Mouse (Mus musculus) E14TG2a.4 (cell line): ENCODE results near the gene Adamtsl1.

Experiments
- H3K27me3 ChIP-seq: 2 replicates; pipeline ENCODE4 v1.6.1; 2014; ENCODE audit warnings: low read length, control low read depth; ENCODE audit not compliant: insufficient read depth
- H3K36me3 ChIP-seq: 2 replicates; pipeline ENCODE4 v1.6.1; 2014; ENCODE audit warnings: low read length, control low read depth; ENCODE audit not compliant: insufficient read depth
- H3K4me1 ChIP-seq: replicated peaks from 2 replicates; pipeline ENCODE4 v1.6.1; 2014; ENCODE audit warnings: low read depth, low read length, control low read depth
- H3K4me3 ChIP-seq: replicated peaks from 2 replicates; pipeline ENCODE4 v1.5.1; 2014; ENCODE audit warnings: mild to moderate bottlenecking, low read length
- H3K9me3 ChIP-seq: 2 replicates; pipeline ENCODE4 v1.6.1; 2014; ENCODE audit warnings: low read length, control low read depth
- CTCF ChIP-seq: conservative IDR thresholded peaks from 2 replicates; pipeline ENCODE4 v1.5.1; 2014; ENCODE audit warnings: low read length
- NANOG ChIP-seq: IDR thresholded peaks from 2 replicates; pipeline ENCODE4 v1.6.1; 2014; ENCODE audit warnings: borderline replicate concordance, low read length, mixed read lengths
- POU5F1 ChIP-seq: IDR thresholded peaks from 2 replicates; pipeline ENCODE4 v1.6.1; 2014; ENCODE audit warnings: low read length, borderline replicate concordance

Gene Adamtsl1

DNA sequence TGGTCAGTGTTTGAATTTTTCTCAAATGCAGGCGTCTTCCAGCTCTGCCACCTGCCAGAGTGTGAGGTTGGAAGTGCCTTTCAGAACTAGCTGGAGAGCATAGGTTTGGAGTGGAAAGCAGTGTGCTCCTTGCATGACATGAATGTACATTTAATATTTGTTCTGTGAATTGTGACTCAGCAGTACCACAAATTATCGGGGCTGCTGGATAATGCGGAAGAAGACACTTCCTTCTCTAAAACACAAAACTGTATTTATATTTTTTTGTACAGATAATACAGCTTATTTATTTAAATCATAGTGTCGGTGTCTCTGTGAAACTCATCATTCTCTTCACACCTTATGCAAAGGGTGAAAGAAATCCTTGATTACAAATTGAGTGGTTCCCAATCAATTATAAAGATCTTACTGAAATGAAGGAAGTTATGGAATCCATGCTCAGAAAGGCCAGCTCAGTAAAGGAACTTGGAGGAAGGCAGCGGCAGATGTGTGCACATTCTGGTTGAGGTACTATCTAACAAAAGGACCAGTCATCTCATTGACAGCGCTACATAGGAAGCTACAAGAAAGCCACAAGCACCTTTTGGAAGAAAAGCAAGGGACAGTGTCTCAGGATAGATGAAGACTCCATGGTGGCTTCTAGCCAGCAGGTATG, 914.2 kb downstream of the Adamtsl1 start:
- Histone ChIP-seq H3K36me3 (no peaks in the 10 kb centered on the region), H3K27me3 (no peaks in the 10 kb centered on the region), H3K9me3 (no peaks in the 10 kb centered on the region), H3K4me3 (no peak overlapping the region), H3K4me1 (0 out of 2 replicates have a peak, but pooled peaks cover 3% of the 10 kb centered on the region)
- no peak for TF ChIP-seq NANOG
- TF ChIP-seq POU5F1, result no peak
- no peak for TF ChIP-seq CTCF

DNA sequence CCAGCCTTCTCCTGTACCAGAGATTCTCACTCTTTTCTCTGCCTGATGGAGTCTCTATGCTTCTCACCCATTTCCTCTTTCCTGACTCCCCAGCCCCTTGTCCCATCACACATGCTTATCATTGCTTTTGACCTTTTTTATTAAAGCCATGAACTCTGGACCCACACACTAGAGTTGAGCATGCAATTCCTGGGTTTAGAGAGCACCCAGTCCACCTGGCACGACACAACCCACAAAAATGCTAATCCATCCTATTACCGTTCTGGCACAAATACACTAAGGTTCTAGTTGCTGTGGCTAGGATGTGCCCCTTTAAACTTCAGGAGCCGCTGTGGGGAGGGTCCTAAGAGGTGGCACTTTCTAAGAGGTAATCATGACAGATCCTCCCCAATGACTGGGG, 921.7 kb downstream of the Adamtsl1 start:
- Histone ChIP-seq H3K9me3 (0 out of 2 replicates have a peak, but pooled peaks cover 5% of the 10 kb centered on the region), H3K4me1 (no peaks in the 10 kb centered on the region), H3K4me3 (no peak overlapping the region), H3K36me3 (no peaks in the 10 kb centered on the region), H3K27me3 (no peaks in the 10 kb centered on the region)
- no peak for TF ChIP-seq NANOG

DNA sequence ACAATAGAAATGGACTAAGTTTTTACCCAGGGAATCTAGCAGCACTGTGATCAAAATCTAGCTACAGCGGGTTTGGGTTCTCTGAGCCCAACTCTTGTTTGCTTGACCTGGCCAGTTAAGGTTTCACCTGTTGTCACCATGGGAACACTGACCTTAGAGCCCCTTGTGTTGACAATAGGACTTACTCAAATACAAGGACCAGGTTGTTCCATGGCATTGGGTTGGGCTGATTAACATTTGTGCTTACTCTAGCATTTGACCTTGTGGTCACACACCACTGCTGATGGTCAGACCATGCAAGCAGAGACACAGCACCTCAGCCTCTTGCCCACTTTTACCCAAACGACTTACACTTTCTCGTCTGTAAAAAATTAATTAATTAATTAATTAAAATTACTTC, 922.4 kb downstream of the Adamtsl1 start:
- H3K4me1 ChIP-seq, result no peaks in the 10 kb centered on the region
- H3K4me3 ChIP-seq, result no peak overlapping the region
- TF ChIP-seq CTCF (no peak), NANOG (no peak), POU5F1 (no peak)
- 0 out of 2 replicates have a peak, but pooled peaks cover 5% of the 10 kb centered on the region for H3K9me3 ChIP-seq
- no peaks in the 10 kb centered on the region for H3K36me3 ChIP-seq
- no peaks in the 10 kb centered on the region for H3K27me3 ChIP-seq

DNA sequence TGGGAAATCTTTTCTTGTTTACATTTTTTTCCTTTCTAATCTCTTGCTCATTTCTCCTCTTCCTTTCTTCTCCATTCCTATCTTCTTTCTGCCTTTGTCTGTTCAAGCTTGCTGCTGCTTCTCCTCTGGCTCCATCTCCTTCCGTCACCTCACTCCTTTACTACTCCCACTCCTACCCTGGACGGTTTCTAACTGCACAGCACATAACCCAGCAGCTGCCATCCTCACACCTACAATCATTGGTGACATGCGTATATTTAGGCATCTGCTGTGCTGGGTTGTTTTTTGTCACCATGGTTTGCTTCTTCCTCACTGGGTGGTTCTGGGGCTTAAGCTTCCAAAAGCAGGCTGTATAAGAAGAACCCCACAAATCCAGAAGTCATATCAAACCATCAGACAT, 936.5 kb downstream of the Adamtsl1 start:
- Histone ChIP-seq H3K9me3 (peaks cover 4% of the 10 kb centered on the region; the same call in 1 of the 2 replicates), H3K27me3 (no peaks in the 10 kb centered on the region), H3K4me3 (no peak overlapping the region), H3K36me3 (no peaks in the 10 kb centered on the region), H3K4me1 (no peaks in the 10 kb centered on the region)
- TF ChIP-seq CTCF (no peak), NANOG (no peak), POU5F1 (no peak)

DNA sequence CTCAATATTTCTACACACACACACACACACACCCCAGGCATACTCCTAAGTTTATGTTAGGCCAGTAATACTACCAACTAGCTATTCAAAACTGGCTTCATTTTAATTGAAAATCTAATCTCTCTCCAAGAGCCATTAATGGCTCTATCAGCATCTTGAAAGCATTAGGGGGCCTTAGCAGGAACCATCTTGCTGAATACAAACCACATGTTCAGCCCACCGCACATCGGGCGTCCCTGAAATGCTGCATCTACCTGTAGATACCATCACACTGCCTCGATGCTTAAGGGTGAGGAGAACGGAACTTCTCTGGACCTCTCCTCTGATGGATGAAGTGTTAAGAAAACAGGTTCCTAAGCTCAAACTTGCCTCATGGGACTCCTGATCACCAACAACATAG, 950.8 kb downstream of the Adamtsl1 start:
- H3K9me3 ChIP-seq, result no peaks in the 10 kb centered on the region
- no peaks in the 10 kb centered on the region for H3K4me1 ChIP-seq
- no peak overlapping the region for H3K4me3 ChIP-seq
- no peaks in the 10 kb centered on the region for H3K27me3 ChIP-seq
- H3K36me3 ChIP-seq, result no peaks in the 10 kb centered on the region
- TF ChIP-seq POU5F1 (no peak), NANOG (no peak), CTCF (no peak)
